Mouse (Mus musculus): ENCODE data around the gene Rasl11b. TPM values are rescaled to one million over a fixed set of nuclear protein-coding genes. Genes with fewer than 3 reads are reported as not detected.

Rasl11b gene
- polyA plus RNA-seq, 1 experiment from 2014 or later = 23.6 TPM

GRCm38 (mm10) chr5:74218524-74218923, 23.4 kb downstream of the Rasl11b start:
- no peak for ATAC-seq (ENCODE audit: low read depth)
- WGBS = 53% methylated on average over 4 of the region's 4 CpGs
- Histone ChIP-seq H3K4me3 (no peak overlapping the region), H3K27ac (replicated peaks) (no peak overlapping the region), H3K9ac (no peak overlapping the region), H3K36me3 (no peaks in the 10 kb centered on the region), H3K27me3 (no peaks in the 10 kb centered on the region), H3K9me3 (no peaks in the 10 kb centered on the region), H3K4me1 (replicated peaks) (peaks cover 17% of the 10 kb centered on the region), H3K4me2 (no peak overlapping the region)

DNA sequence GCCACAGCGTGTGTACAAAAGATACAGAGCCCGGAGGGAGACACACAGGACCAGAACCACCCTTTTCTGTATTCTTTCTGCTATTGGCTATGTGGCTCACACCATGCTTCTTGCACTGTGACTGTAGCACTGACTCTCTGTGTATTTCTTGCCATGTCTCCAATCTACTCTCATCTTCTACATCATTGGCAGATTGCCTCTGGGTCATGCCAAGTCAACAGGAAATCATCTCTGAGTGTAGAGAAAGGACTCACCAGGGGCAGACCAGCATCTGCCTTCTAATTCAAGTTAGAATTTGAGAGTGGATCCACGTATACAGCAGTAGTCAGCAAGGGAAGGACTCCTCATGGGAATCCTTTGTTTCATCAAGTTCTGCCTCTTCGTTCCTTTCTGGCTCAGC, 27.5 kb downstream of the Rasl11b start:
- WGBS = 84% methylated on average over 4 of the region's 4 CpGs
- Histone ChIP-seq H3K4me3 (no peak overlapping the region), H3K27ac (replicated peaks) (no peak overlapping the region), H3K4me2 (no peak overlapping the region), H3K9me3 (no peaks in the 10 kb centered on the region), H3K9ac (no peak overlapping the region), H3K4me1 (replicated peaks) (peaks cover 4% of the 10 kb centered on the region; the same call in 1 of the 2 replicates), H3K27me3 (no peaks in the 10 kb centered on the region), H3K36me3 (no peaks in the 10 kb centered on the region)
- ATAC-seq (ENCODE audit: low read depth) = no peak

DNA sequence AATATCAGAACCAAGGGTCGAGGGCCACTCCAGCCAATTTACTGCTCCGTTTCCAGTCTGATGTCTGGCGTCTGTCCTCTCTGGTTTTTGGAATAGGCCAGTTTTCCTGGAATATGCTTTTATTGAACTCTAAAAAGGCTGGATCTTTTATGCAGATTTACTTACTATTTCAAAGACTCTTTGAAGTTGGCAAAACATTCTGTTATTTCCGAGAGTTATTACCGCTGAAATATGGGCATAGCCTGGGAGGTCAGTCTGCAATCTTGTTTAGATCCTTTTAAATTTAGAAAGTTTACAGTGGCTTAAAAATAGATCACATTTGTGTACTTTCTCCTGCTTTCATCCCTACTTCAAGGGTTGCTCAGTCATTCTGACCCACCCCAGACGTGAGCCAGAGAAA, 29.4 kb downstream of the Rasl11b start:
- ATAC-seq (ENCODE audit: low read depth) = no peak
- H3K27ac ChIP-seq (replicated peaks) = no peak overlapping the region
- no peak overlapping the region for H3K4me3 ChIP-seq
- no peak overlapping the region for H3K9ac ChIP-seq
- H3K9me3 ChIP-seq = no peaks in the 10 kb centered on the region
- no peaks in the 10 kb centered on the region for H3K36me3 ChIP-seq
- WGBS = 88% methylated on average over 6 of the region's 6 CpGs
- H3K27me3 ChIP-seq = no peaks in the 10 kb centered on the region
- H3K4me1 ChIP-seq (replicated peaks) = no peaks in the 10 kb centered on the region
- no peak overlapping the region for H3K4me2 ChIP-seq

- Histone ChIP-seq H3K4me3 (no peak overlapping the region), H3K9me3 (no peaks in the 10 kb centered on the region), H3K4me1 (replicated peaks) (0 out of 2 replicates have a peak, but pooled peaks cover 9% of the 10 kb centered on the region), H3K9ac (no peak overlapping the region), H3K36me3 (no peaks in the 10 kb centered on the region), H3K27ac (replicated peaks) (no peak overlapping the region), H3K4me2 (no peak overlapping the region), H3K27me3 (no peaks in the 10 kb centered on the region)
- ATAC-seq (ENCODE audit: low read depth) = no peak
- 94% methylated on average over 5 of the region's 5 CpGs for WGBS
Measured at GRCm38 (mm10) chr5:74226183-74226582, 31.1 kb downstream of the Rasl11b start.

GRCm38 (mm10) chr5:74227352-74227751, 32.3 kb downstream of the Rasl11b start:
- H3K27me3 ChIP-seq = no peaks in the 10 kb centered on the region
- no peak overlapping the region for H3K9ac ChIP-seq
- no peaks in the 10 kb centered on the region for H3K36me3 ChIP-seq
- H3K4me2 ChIP-seq = no peak overlapping the region
- no peak overlapping the region for H3K27ac ChIP-seq (replicated peaks)
- ATAC-seq (ENCODE audit: low read depth) = no peak
- WGBS = 93% methylated on average over 6 of the region's 6 CpGs
- no peaks in the 10 kb centered on the region for H3K9me3 ChIP-seq
- peaks cover 13% of the 10 kb centered on the region; the same call in 1 of the 2 replicates for H3K4me1 ChIP-seq (replicated peaks)
- H3K4me3 ChIP-seq = no peak overlapping the region

DNA sequence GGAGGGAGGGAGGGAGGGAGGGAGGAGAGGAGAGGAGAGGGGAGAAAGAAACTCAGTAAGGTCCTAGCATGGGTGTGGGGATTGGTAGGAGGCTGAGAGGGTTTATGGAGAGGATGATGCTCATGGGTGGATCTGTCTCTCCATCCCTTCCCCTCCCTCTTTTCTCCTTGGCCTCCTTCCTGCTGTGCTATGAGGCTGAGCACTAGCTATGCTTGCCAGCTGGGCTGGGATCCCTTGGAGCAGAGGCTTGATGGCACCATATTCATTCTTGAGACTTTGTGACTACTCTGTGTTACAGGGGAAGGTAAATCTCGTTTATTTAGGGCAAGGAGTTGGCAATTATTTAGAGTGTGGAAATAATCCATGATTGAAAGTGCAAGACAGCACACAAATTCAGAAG, 33.9 kb downstream of the Rasl11b start:
- WGBS = 47% methylated on average over 1 of the region's 1 CpGs
- Histone ChIP-seq H3K36me3 (no peaks in the 10 kb centered on the region), H3K9ac (no peak overlapping the region), H3K27me3 (no peaks in the 10 kb centered on the region), H3K4me1 (replicated peaks) (peaks cover 13% of the 10 kb centered on the region; the same call in 1 of the 2 replicates), H3K4me3 (no peak overlapping the region), H3K9me3 (no peaks in the 10 kb centered on the region), H3K4me2 (no peak overlapping the region), H3K27ac (replicated peaks) (no peak overlapping the region)
- no peak for ATAC-seq (ENCODE audit: low read depth)

DNA sequence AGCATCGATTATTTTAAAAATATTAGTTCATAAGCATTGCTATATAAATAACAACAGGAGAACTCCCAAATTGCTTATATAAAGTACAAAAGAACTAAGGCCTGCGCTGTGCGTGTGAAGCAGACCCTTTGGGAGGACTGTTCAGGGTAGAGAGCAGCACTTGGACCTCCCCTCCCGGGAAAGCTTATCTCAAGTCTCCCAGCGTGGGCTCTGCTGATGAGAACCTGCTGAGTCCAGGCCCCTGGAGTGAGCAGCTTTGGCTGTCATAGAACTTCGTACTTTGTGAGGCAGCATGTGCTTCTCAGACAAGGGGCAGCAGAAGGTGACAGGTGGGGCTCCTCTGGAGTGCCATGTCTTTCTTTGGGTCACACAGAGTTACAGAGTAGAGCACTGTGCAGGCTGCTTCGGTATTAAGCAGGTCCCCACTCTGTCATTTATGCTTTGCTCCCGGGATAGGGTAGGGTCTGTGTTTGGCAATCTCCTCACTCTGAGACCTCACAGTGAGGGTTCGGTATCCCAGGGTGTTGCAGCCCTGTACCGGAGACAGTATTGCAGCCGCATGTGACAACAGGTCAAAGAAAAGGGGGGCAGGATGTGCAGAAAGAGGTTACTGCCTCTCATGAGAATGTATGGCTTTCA, 34.8 kb downstream of the Rasl11b start:
- WGBS = 64% methylated on average over 11 of the region's 11 CpGs

GRCm38 (mm10) chr5:74230525-74230924, 35.4 kb downstream of the Rasl11b start:
- H3K4me3 ChIP-seq = no peak overlapping the region
- H3K9me3 ChIP-seq = no peaks in the 10 kb centered on the region
- H3K4me2 ChIP-seq = no peak overlapping the region
- 41% methylated on average over 2 of the region's 2 CpGs for WGBS
- H3K27me3 ChIP-seq = no peaks in the 10 kb centered on the region
- H3K27ac ChIP-seq (replicated peaks) = no peak overlapping the region
- H3K4me1 ChIP-seq (replicated peaks) = peaks cover 13% of the 10 kb centered on the region; the same call in 1 of the 2 replicates
- no peaks in the 10 kb centered on the region for H3K36me3 ChIP-seq
- no peak overlapping the region for H3K9ac ChIP-seq
- ATAC-seq (ENCODE audit: low read depth) = no peak

More for the DNA sequence above, 34.8 kb downstream of the Rasl11b start:
- Histone ChIP-seq H3K4me1 (replicated peaks) (peaks cover 13% of the 10 kb centered on the region; the same call in 1 of the 2 replicates), H3K9ac (no peak overlapping the region), H3K4me3 (no peak overlapping the region), H3K27me3 (no peaks in the 10 kb centered on the region), H3K9me3 (no peaks in the 10 kb centered on the region), H3K4me2 (no peak overlapping the region), H3K27ac (replicated peaks) (no peak overlapping the region), H3K36me3 (no peaks in the 10 kb centered on the region)
- no peak for ATAC-seq (ENCODE audit: low read depth)

GRCm38 (mm10) chr5:74233808-74234207, 38.7 kb downstream of the Rasl11b start:
- H3K4me3 ChIP-seq = no peak overlapping the region
- H3K36me3 ChIP-seq = no peaks in the 10 kb centered on the region
- H3K27ac ChIP-seq (replicated peaks) = no peak overlapping the region
- no peak overlapping the region for H3K9ac ChIP-seq
- H3K9me3 ChIP-seq = no peaks in the 10 kb centered on the region
- WGBS = 93% methylated on average over 7 of the region's 7 CpGs
- H3K27me3 ChIP-seq = no peaks in the 10 kb centered on the region
- peaks cover 13% of the 10 kb centered on the region; the same call in 1 of the 2 replicates for H3K4me1 ChIP-seq (replicated peaks)
- no peak for ATAC-seq (ENCODE audit: low read depth)
- no peak overlapping the region for H3K4me2 ChIP-seq

- Histone ChIP-seq H3K4me2 (no peak overlapping the region), H3K4me3 (no peak overlapping the region), H3K4me1 (replicated peaks) (no peaks in the 10 kb centered on the region), H3K9me3 (no peaks in the 10 kb centered on the region), H3K27ac (replicated peaks) (no peak overlapping the region), H3K9ac (no peak overlapping the region), H3K27me3 (no peaks in the 10 kb centered on the region), H3K36me3 (no peaks in the 10 kb centered on the region)
- 87% methylated on average over 1 of the region's 1 CpGs for WGBS
- ATAC-seq (ENCODE audit: low read depth) = no peak
Measured at GRCm38 (mm10) chr5:74239369-74239768, 44.3 kb downstream of the Rasl11b start.

- Histone ChIP-seq H3K4me2 (no peak overlapping the region), H3K4me1 (replicated peaks) (peaks cover 1% of the 10 kb centered on the region; the same call in 1 of the 2 replicates), H3K36me3 (no peaks in the 10 kb centered on the region), H3K9ac (no peak overlapping the region), H3K4me3 (no peak overlapping the region), H3K27ac (replicated peaks) (no peak overlapping the region), H3K9me3 (no peaks in the 10 kb centered on the region), H3K27me3 (no peaks in the 10 kb centered on the region)
- 80% methylated on average over 8 of the region's 8 CpGs for WGBS
- no peak for ATAC-seq (ENCODE audit: low read depth)
Measured at GRCm38 (mm10) chr5:74240298-74240697, 45.2 kb downstream of the Rasl11b start.

DNA sequence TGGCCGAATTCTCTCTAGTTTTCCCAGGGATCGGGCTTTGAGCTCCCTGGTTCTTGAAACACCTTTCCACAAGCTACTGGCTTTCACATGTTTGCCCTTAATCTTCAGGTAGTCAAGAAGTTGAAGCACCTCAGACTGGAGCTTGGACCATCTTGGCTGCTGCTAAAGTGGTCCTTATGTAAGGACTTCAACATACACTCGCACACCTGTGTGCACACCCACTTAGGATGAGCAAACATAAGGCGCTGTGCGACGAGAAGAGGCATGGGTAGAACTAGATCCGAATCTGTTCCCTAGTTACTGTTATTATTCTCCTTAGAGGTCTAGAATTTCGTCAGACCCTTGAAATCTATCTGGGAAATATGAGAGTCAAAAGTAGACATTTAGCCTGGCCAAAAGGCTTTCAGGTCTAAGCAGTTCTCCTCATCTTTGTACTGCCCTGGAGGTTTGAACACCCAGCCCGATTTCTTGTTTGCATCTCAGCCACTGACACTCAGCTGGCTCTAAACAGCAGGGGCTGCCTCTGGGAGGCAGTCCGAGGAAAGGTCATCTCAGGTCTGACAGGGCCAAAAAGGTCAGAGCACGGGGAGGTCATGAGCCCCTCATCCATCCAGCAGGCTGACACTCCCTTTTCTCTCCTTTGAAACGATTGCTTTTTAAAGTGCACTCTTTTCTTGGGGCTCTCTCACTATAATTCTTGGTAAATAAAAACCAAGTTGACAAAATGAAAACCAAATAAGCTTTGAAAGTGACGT, 46.0 kb downstream of the Rasl11b start:
- Histone ChIP-seq H3K27me3 (no peaks in the 10 kb centered on the region), H3K9me3 (no peaks in the 10 kb centered on the region), H3K4me1 (replicated peaks) (peaks cover 9% of the 10 kb centered on the region), H3K4me3 (no peak overlapping the region), H3K27ac (replicated peaks) (no peak overlapping the region), H3K4me2 (no peak overlapping the region), H3K9ac (no peak overlapping the region), H3K36me3 (no peaks in the 10 kb centered on the region)
- 57% methylated on average over 13 of the region's 13 CpGs for WGBS
- ATAC-seq (ENCODE audit: low read depth) = no peak
